Mouse (Mus musculus) thymus, postnatal 25 days (tissue): Measurements from ENCODE around the gene Car14.
A peak's percentile ranks its signal among the peaks of the same experiment; 100 is the strongest.
"Not testable (repeated sequence)": the region's sequence is repeated elsewhere in the genome, so short reads cannot be mapped to it uniquely, and the experiment has no call there.

Source experiments
- DNase-seq: peaks from one replicate; pipeline ENCODE4 v3.0.0; 2022

The Car14 gene

GRCm38 (mm10) chr3:95904568-95904967, at the start of gene Car14:
Gene Car14, minus strand, starts transcription at chr3:95904691.
- DNase-seq, result no peak

- no peak for DNase-seq
Measured at GRCm38 (mm10) chr3:95953522-95953921, 49.0 kb upstream of the Car14 start.

GRCm38 (mm10) chr3:95953023-95953422, 48.5 kb upstream of the Car14 start:
- no peak for DNase-seq

GRCm38 (mm10) chr3:95951566-95951965, 47.1 kb upstream of the Car14 start:
- DNase-seq, result not testable (repeated sequence)

- peak; percentile 92 for DNase-seq
Measured at GRCm38 (mm10) chr3:95950763-95951551, 46.5 kb upstream of the Car14 start.

- no peak for DNase-seq
Measured at GRCm38 (mm10) chr3:95948325-95948724, 43.8 kb upstream of the Car14 start.

- DNase-seq, result no peak
Measured at GRCm38 (mm10) chr3:95945731-95946240, 41.3 kb upstream of the Car14 start.

- no peak for DNase-seq
Measured at GRCm38 (mm10) chr3:95944742-95945141, 40.3 kb upstream of the Car14 start.

GRCm38 (mm10) chr3:95943226-95943625, 38.7 kb upstream of the Car14 start:
- no peak for DNase-seq

- DNase-seq, result no peak
Measured at GRCm38 (mm10) chr3:95942749-95943148, 38.3 kb upstream of the Car14 start.

- DNase-seq, result peak; percentile 35
Measured at GRCm38 (mm10) chr3:95938835-95939234, 34.3 kb upstream of the Car14 start.

- no peak for DNase-seq
Measured at GRCm38 (mm10) chr3:95938217-95938616, 33.7 kb upstream of the Car14 start.

GRCm38 (mm10) chr3:95934448-95934847, 30.0 kb upstream of the Car14 start:
- no peak for DNase-seq

- DNase-seq, result no peak
Measured at GRCm38 (mm10) chr3:95933111-95933750, 28.7 kb upstream of the Car14 start.

- DNase-seq, result no peak
Measured at GRCm38 (mm10) chr3:95932566-95932965, 28.1 kb upstream of the Car14 start.

GRCm38 (mm10) chr3:95932157-95932556, 27.7 kb upstream of the Car14 start:
- no peak for DNase-seq

- no peak for DNase-seq
Measured at GRCm38 (mm10) chr3:95931471-95931870, 27.0 kb upstream of the Car14 start.

- DNase-seq, result peak; percentile 47
Measured at GRCm38 (mm10) chr3:95930471-95930789, 25.9 kb upstream of the Car14 start.

GRCm38 (mm10) chr3:95929581-95930470, 25.3 kb upstream of the Car14 start:
- peak; percentile 61 for DNase-seq

GRCm38 (mm10) chr3:95928658-95929503, 24.4 kb upstream of the Car14 start, which contains the start of gene Anp32e:
Gene Anp32e, plus strand, starts transcription at chr3:95929246.
- DNase-seq, result peak; percentile 98

GRCm38 (mm10) chr3:95928261-95928657, 23.8 kb upstream of the Car14 start:
- no peak for DNase-seq

GRCm38 (mm10) chr3:95925087-95925486, 20.6 kb upstream of the Car14 start:
- peak; percentile 39 for DNase-seq
